Mouse (Mus musculus) adipocyte (in vitro differentiated cells): ENCODE measurements at regions not wholly inside any gene's neighbourhood (a gene's known extent, or its start where the extent isn't known, plus 50 kb on each side); places are given as distances from the start of the nearest gene placed in this dataset.

Source experiments
- DNase-seq: peaks from one replicate; pipeline ENCODE4 v3.0.0-alpha.2; 2016; ENCODE audit warnings: low spot score

DNA sequence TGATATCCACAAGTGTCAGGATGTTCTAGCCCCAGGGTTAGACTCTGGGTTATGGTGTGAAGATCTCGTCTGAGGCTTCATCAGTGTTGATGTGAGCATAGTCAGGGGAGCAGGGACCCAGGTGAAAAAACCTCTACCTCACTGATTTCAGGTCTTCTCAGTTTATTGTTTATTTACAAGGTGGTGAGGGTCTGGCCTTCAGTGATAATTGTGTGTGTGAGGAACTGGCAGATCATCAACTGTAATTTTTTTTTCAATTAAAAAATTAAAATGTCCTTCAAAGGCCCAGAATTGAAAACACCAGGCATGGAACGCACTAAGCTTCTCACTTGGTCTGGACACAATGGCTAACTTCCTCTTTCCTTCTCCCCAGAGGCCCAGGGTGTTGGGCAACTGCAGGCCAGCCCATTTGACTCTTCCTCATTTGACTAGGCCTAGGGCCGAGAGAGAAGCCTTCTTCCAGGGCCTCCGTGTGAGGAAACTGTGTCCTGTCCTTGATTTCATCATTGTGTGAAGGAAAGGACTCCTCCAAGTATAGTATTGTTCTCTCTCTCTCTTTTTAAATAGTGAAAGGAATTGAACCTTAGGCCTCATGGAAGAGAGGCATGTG lies 91.0 kb upstream of the Klf4 start:
- peak; percentile 68 for DNase-seq

DNA sequence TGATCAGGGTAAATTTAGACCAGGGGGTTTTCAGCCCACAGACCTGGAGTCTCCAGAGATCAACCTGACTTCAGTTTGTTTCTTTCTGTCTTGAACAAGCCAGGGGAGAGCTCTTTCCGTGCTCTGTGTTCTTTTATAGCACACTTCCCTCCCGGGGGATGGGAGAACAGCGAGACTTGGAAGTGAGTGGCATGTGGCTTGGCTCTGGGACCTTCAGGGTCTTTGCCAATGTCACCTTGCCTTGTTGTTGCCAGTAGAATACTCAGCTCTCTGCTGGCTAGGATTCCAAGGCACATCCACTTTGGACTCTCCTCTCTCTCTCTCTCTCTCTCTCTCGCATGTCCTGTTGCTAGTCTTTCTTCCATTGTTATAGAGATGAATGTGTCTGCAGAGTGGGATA lies 90.4 kb upstream of the Klf4 start:
- peak; percentile 39 for DNase-seq

DNA sequence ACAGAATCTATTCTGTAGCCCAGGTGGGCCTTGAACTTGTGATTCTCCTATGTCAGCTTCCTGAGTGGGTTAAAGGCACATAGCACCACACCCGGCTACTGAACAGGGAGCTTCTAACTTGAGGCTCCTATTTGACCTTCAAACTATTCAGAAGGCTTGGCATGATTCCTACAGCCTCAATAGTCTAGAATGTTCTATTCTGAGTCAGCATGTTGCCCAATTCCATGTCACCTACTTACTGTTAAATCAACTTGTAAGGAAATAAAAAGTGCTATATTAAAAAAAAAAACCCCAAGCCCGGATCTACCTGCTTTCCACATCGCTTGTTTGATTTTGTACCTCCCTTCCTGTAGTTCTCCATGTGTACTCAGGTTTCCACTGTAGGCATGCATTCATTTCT lies 87.6 kb upstream of the Klf4 start:
- DNase-seq: peak; percentile 28

GRCm38 (mm10) chr4:55615808-55616207 lies 83.5 kb upstream of the Klf4 start:
- DNase-seq: peak; percentile 38

DNA sequence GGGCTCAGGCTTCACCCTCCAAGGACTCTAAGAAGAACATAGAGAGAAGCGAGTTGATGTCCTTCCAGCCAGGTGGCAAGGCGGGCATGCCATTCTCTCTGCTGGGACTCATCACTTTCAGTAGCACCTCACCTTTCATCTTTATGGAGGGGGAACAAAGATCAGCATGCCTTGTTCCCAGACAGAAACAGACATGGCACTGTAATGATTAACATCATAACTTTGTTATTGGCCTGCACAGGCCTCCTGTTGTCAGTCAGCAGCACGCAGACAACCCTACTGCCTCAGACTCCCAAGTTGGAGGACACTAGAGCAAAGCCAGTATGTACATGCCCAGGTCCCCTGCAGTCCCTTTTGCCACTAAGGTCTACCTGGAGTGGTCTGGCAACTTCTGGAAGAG lies 81.3 kb upstream of the Klf4 start:
- no peak for DNase-seq

DNA sequence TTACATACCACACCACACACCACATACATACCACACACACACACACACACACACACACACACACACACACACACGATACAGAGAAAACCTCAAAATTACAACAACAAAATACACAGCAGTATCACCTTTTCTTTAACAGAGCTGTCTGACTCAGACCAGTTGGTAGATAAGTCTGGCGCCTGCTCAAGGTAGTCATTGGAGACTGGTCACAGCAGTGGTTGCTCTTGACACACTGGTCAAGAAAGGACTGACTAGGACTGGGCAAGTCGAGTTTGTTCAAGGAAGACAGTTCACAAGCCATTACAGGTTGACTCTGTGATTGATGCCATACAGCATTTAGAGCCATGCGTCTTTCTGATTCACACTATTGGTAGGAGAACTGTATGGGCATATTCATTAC lies 78.7 kb upstream of the Klf4 start:
- DNase-seq: no peak

- DNase-seq: no peak
These were observed 76.9 kb upstream of the Klf4 start for GRCm38 (mm10) chr4:55609214-55609613.

- no peak for DNase-seq
These were observed 73.3 kb upstream of the Klf4 start for GRCm38 (mm10) chr4:55605541-55605940.

- DNase-seq: no peak
These were observed 72.6 kb upstream of the Klf4 start for GRCm38 (mm10) chr4:55604915-55605314.

- no peak for DNase-seq
These were observed 71.7 kb upstream of the Klf4 start for GRCm38 (mm10) chr4:55603821-55604435.

- DNase-seq: no peak
These were observed 62.9 kb upstream of the Klf4 start for GRCm38 (mm10) chr4:55595203-55595602.

DNA sequence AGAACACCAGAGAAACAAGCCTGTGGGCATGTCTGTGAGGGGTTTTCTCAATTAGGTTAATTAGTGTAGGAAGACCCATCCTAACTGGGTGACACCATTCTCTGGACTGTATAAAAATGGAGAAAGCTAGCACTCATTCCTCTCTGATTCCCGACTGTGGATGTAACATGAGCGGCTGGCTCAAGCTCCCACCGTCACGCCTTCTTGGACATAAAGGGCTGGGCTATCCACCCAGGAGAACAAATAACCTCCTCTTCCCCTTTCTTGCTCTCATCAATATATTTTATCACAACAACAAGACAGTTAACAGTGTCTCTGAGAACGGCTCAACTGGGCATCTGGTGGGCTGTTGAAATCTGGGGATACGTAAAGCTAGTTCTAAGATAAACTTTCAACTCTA lies 62.4 kb upstream of the Klf4 start:
- no peak for DNase-seq

GRCm38 (mm10) chr4:55593132-55593531 lies 60.9 kb upstream of the Klf4 start:
- DNase-seq: no peak

DNA sequence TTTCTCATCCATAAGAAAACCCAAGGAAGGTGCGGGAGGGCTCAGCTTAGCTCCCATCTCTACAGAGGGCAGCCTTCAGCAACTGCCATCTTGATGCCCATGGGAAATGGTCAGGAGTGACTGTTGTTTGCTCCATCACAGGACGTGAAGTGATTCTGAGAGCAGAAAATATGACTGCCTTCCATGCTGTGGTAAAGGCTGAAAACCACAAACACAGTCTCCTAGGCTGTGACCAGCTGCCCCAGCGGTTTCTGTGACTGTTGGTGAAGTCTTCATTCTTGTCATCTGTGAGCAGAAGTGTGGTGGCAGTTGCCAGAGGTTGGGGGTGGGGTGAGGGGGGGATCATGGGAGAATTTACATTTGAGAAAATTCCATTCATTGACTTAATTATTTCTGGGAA lies 53.9 kb upstream of the Klf4 start:
- no peak for DNase-seq

GRCm38 (mm10) chr4:55583589-55583988 lies 51.3 kb upstream of the Klf4 start:
- DNase-seq: no peak
